Mouse (Mus musculus) CH12.LX (cell line): ENCODE data around the gene Med20. TPM values are rescaled to one million over a fixed set of nuclear protein-coding genes. Genes with fewer than 3 reads are reported as not detected.

Experiments
- DNase-seq: peaks from one replicate; pipeline ENCODE4 v3.0.0-alpha.2; 2013; ENCODE audit errors: extremely low read depth
- H3K27ac ChIP-seq: 2 replicates; pipeline ENCODE4 v1.5.1; 2012; ENCODE audit warnings: low read depth, mild to moderate bottlenecking, control low read depth, moderate library complexity; ENCODE audit not compliant: insufficient read depth
- H3K27me3 ChIP-seq: replicated peaks from 2 replicates; pipeline ENCODE3; 2012; ENCODE audit warnings: inconsistent platforms
- H3K36me3 ChIP-seq, 2 experiments: replicated peaks in 1 of 2; 2 replicates each; pipeline versions ENCODE3 to v1.6.1; 2012; ENCODE audit warnings: inconsistent platforms in 1 of 2, low read length in 1 of 2, mild to moderate bottlenecking in 1 of 2, mixed read lengths in 1 of 2, moderate library complexity in 1 of 2; ENCODE audit not compliant: control insufficient read depth in 1 of 2, insufficient read depth in 1 of 2
- H3K4me1 ChIP-seq, 2 experiments: 2 replicates each; pipeline ENCODE4 v1.6.1; 2012; ENCODE audit warnings: inconsistent platforms in 1 of 2, moderate library complexity in 1 of 2; ENCODE audit not compliant: insufficient read depth in 2 of 2, control insufficient read depth in 1 of 2
- H3K4me2 ChIP-seq: 2 replicates; pipeline ENCODE4 v1.6.1; 2012; ENCODE audit warnings: low read depth, mild to moderate bottlenecking, control low read depth; ENCODE audit not compliant: poor library complexity, insufficient read depth, severe bottlenecking
- H3K4me3 ChIP-seq, 3 experiments: fragments of 150-350 bp in 1 of 3; sonication (generic) in 1 of 3; replicated peaks in 1 of 3; 2 replicates each; pipeline versions ENCODE3 to v1.5.1; 2011 to 2012; ENCODE audit warnings: low read depth in 2 of 3, low read length in 2 of 3, mild to moderate bottlenecking in 2 of 3, moderate library complexity in 2 of 3, control low read depth in 1 of 3, improper control_type of control experiment in 1 of 3, inconsistent platforms in 1 of 3, mixed read lengths in 1 of 3; ENCODE audit not compliant: poor library complexity in 1 of 3
- H3K79me2 ChIP-seq: replicated peaks from 2 replicates; pipeline ENCODE4 v1.6.1; 2012; ENCODE audit warnings: mild to moderate bottlenecking, moderate library complexity; ENCODE audit not compliant: control insufficient read depth, poor library complexity, insufficient read depth, severe bottlenecking; ENCODE audit errors: extremely low read depth
- H3K9ac ChIP-seq: 2 replicates; pipeline ENCODE4 v1.6.1; 2012; ENCODE audit warnings: low read depth, mild to moderate bottlenecking, control low read depth, moderate library complexity; ENCODE audit not compliant: insufficient read depth
- H3K9me3 ChIP-seq: replicated peaks from 2 replicates; pipeline ENCODE3; 2012; ENCODE audit warnings: low read length, inconsistent platforms, mixed read lengths
- BHLHE40 ChIP-seq: IDR thresholded peaks from 2 replicates; pipeline ENCODE4 v1.6.1; 2011; ENCODE audit warnings: mild to moderate bottlenecking, low read depth, low read length, improper control_type of control experiment
- CHD1 ChIP-seq: IDR thresholded peaks from 2 replicates; pipeline ENCODE4 v1.6.1; 2012; ENCODE audit warnings: low read depth, low read length, improper control_type of control experiment, inconsistent platforms
- CHD2 ChIP-seq: IDR thresholded peaks from 2 replicates; pipeline ENCODE4 v1.6.1; 2011; ENCODE audit warnings: low read length, improper control_type of control experiment
- CTCF ChIP-seq, 2 experiments: IDR thresholded peaks in 1 of 2; conservative IDR thresholded peaks in 1 of 2; 2 replicates each; pipeline ENCODE4 v1.5.1; 2011 to 2012; ENCODE audit warnings: low read depth in 2 of 2, low read length in 2 of 2, improper control_type of control experiment in 1 of 2, inconsistent platforms in 1 of 2, mild to moderate bottlenecking in 1 of 2, moderate library complexity in 1 of 2
- E2F4 ChIP-seq: IDR thresholded peaks from 2 replicates; pipeline ENCODE4 v1.6.1; 2011; ENCODE audit warnings: low read depth, low read length, improper control_type of control experiment; ENCODE audit not compliant: insufficient replicate concordance
- ELF1 ChIP-seq: IDR thresholded peaks from 2 replicates; pipeline ENCODE4 v1.6.1; 2014; ENCODE audit warnings: low read depth, mild to moderate bottlenecking, inconsistent platforms, low read length, improper control_type of control experiment
- EP300 ChIP-seq: IDR thresholded peaks from 2 replicates; pipeline ENCODE4 v1.6.1; 2011; ENCODE audit warnings: low read length, improper control_type of control experiment
- ETS1 ChIP-seq: conservative IDR thresholded peaks from 2 replicates; pipeline ENCODE4 v1.6.1; 2012; ENCODE audit warnings: low read depth, mild to moderate bottlenecking, inconsistent platforms, low read length, improper control_type of control experiment, moderate library complexity
- GABPA ChIP-seq: IDR thresholded peaks from 2 replicates; pipeline ENCODE4 v1.6.1; 2012; ENCODE audit warnings: low read depth, low read length, improper control_type of control experiment, inconsistent platforms; ENCODE audit not compliant: insufficient replicate concordance
- HCFC1 ChIP-seq: IDR thresholded peaks from 2 replicates; pipeline ENCODE4 v1.6.1; 2012; ENCODE audit warnings: low read depth, mild to moderate bottlenecking, inconsistent platforms, low read length, improper control_type of control experiment
- IRF4 ChIP-seq: IDR thresholded peaks from 2 replicates; pipeline ENCODE4 v1.6.1; 2014; ENCODE audit warnings: low read depth, mild to moderate bottlenecking, inconsistent platforms, low read length, improper control_type of control experiment
- JUN ChIP-seq: IDR thresholded peaks from 2 replicates; pipeline ENCODE4 v1.6.1; 2011; ENCODE audit warnings: low read depth, mild to moderate bottlenecking, low read length, improper control_type of control experiment, moderate library complexity; ENCODE audit not compliant: insufficient read depth
- JUND ChIP-seq: conservative IDR thresholded peaks from 2 replicates; pipeline ENCODE4 v1.6.1; 2011; ENCODE audit warnings: low read depth, low read length, improper control_type of control experiment
- KAT2A ChIP-seq: IDR thresholded peaks from 2 replicates; pipeline ENCODE4 v1.6.1; 2012; ENCODE audit warnings: low read length, improper control_type of control experiment, inconsistent platforms; ENCODE audit not compliant: insufficient replicate concordance
- MAFK ChIP-seq: IDR thresholded peaks from 2 replicates; pipeline ENCODE4 v1.6.1; 2011; ENCODE audit warnings: low read length, improper control_type of control experiment; ENCODE audit not compliant: insufficient replicate concordance
- MAX ChIP-seq: IDR thresholded peaks from 2 replicates; pipeline ENCODE4 v1.6.1; 2011; ENCODE audit warnings: low read length, improper control_type of control experiment
- MAZ ChIP-seq: IDR thresholded peaks from 2 replicates; pipeline ENCODE4 v1.6.1; 2012; ENCODE audit warnings: low read depth, mild to moderate bottlenecking, inconsistent platforms, low read length, improper control_type of control experiment, moderate library complexity
- MEF2A ChIP-seq: IDR thresholded peaks from 2 replicates; pipeline ENCODE4 v1.6.1; 2014; ENCODE audit warnings: low read depth, mild to moderate bottlenecking, inconsistent platforms, low read length, improper control_type of control experiment, borderline replicate concordance
- MXI1 ChIP-seq: IDR thresholded peaks from 2 replicates; pipeline ENCODE4 v1.6.1; 2011; ENCODE audit warnings: mild to moderate bottlenecking, low read depth, low read length, improper control_type of control experiment
- MYC ChIP-seq: IDR thresholded peaks from 2 replicates; pipeline ENCODE4 v1.6.1; 2011; ENCODE audit warnings: low read depth, mild to moderate bottlenecking, improper control_type of control experiment, low read length
- NELFE ChIP-seq: IDR thresholded peaks from 2 replicates; pipeline ENCODE4 v1.6.1; 2011; ENCODE audit warnings: low read depth, low read length, improper control_type of control experiment
- NRF1 ChIP-seq: IDR thresholded peaks from 2 replicates; pipeline ENCODE4 v1.6.1; 2014; ENCODE audit warnings: low read depth, mild to moderate bottlenecking, inconsistent platforms, low read length, improper control_type of control experiment, moderate library complexity
- PAX5 ChIP-seq: IDR thresholded peaks from 2 replicates; pipeline ENCODE4 v1.6.1; 2012; ENCODE audit warnings: low read length, inconsistent platforms, mixed read lengths
- POLR2A ChIP-seq: IDR thresholded peaks from 2 replicates; pipeline ENCODE4 v1.6.1; 2011; ENCODE audit warnings: low read depth, mild to moderate bottlenecking, improper control_type of control experiment, low read length
- POLR2AphosphoS2 ChIP-seq: IDR thresholded peaks from 2 replicates; pipeline ENCODE4 v1.6.1; 2011; ENCODE audit warnings: low read depth, low read length, improper control_type of control experiment
- RAD21 ChIP-seq: IDR thresholded peaks from 2 replicates; pipeline ENCODE4 v1.6.1; 2011; ENCODE audit warnings: low read depth, mild to moderate bottlenecking, low read length, improper control_type of control experiment, moderate library complexity
- RCOR1 ChIP-seq: conservative IDR thresholded peaks from 2 replicates; pipeline ENCODE4 v1.6.1; 2012; ENCODE audit warnings: low read depth, mild to moderate bottlenecking, inconsistent platforms, low read length, improper control_type of control experiment
- SIN3A ChIP-seq: IDR thresholded peaks from 2 replicates; pipeline ENCODE4 v1.6.1; 2012; ENCODE audit warnings: low read length, improper control_type of control experiment, inconsistent platforms
- SMC3 ChIP-seq: IDR thresholded peaks from 2 replicates; pipeline ENCODE4 v1.6.1; 2011; ENCODE audit warnings: low read depth, low read length, improper control_type of control experiment
- TBP ChIP-seq: conservative IDR thresholded peaks from 2 replicates; pipeline ENCODE4 v1.6.1; 2011; ENCODE audit warnings: low read depth, low read length, improper control_type of control experiment
- TCF12 ChIP-seq: IDR thresholded peaks from 2 replicates; pipeline ENCODE4 v1.6.1; 2014; ENCODE audit warnings: low read depth, mild to moderate bottlenecking, inconsistent platforms, low read length, improper control_type of control experiment
- UBTF ChIP-seq: IDR thresholded peaks from 2 replicates; pipeline ENCODE4 v1.6.1; 2012; ENCODE audit warnings: low read depth, mild to moderate bottlenecking, inconsistent platforms, low read length, improper control_type of control experiment, moderate library complexity
- USF1 ChIP-seq: IDR thresholded peaks from 2 replicates; pipeline ENCODE4 v1.6.1; 2014; ENCODE audit warnings: low read depth, mild to moderate bottlenecking, inconsistent platforms, low read length, improper control_type of control experiment
- USF2 ChIP-seq: conservative IDR thresholded peaks from 2 replicates; pipeline ENCODE4 v1.6.1; 2011; ENCODE audit warnings: low read depth, low read length, improper control_type of control experiment
- ZC3H11A ChIP-seq: IDR thresholded peaks from 2 replicates; pipeline ENCODE4 v1.6.1; 2012; ENCODE audit warnings: low read depth, mild to moderate bottlenecking, inconsistent platforms, low read length, improper control_type of control experiment
- ZKSCAN1 ChIP-seq: IDR thresholded peaks from 2 replicates; pipeline ENCODE4 v1.6.1; 2012; ENCODE audit warnings: low read depth, inconsistent platforms, low read length, improper control_type of control experiment, borderline replicate concordance
- ZMIZ1 ChIP-seq: IDR thresholded peaks from 2 replicates; pipeline ENCODE4 v1.6.1; 2012; ENCODE audit warnings: low read depth, mild to moderate bottlenecking, inconsistent platforms, low read length, improper control_type of control experiment
- ZNF384 ChIP-seq: IDR thresholded peaks from 2 replicates; pipeline ENCODE4 v1.6.1; 2012; ENCODE audit warnings: low read depth, low read length, improper control_type of control experiment, inconsistent platforms
- dilution Hi-C: fragments of 300-500 bp; cut with MboI; formaldehyde crosslinking; loops from 2 replicates; pipeline ENCODE4 v1.14.3; 2020; ENCODE audit warnings: low sequenced_read_pairs; ENCODE audit not compliant: extremely low pct_unique_long_range_greater_than_20kb, extremely low pct_ligation_motif_present
- in situ Hi-C: fragments of 300-500 bp; cut with MboI; formaldehyde crosslinking; loops from 3 replicates; pipeline ENCODE4 v1.14.3; 2019; ENCODE audit warnings: low sequenced_read_pairs, low pct_ligation_motif_present, low pct_unique_long_range_greater_than_20kb, mixed read lengths
- polyA plus RNA-seq: library from polyadenylated mRNA; unstranded; fragments of >175 nt; gene quantifications from 2 replicates; pipeline ENCODE4 v1.2.1, GENCODE M21; 2012; ENCODE audit warnings: low read depth; ENCODE audit not compliant: insufficient read length
- total RNA-seq, 2 experiments: library from RNA; depleted of rRNA; stranded (reverse); fragments of 300-350 nt in 1 of 2; fragments of >200 nt in 1 of 2; gene quantifications; 2 replicates each; pipeline ENCODE4 v1.2.3; 2012 to 2014

Med20 gene
- total and polyA plus RNA-seq, 3 experiments, result 31.0 to 42.5 (median 31.1) TPM

DNA sequence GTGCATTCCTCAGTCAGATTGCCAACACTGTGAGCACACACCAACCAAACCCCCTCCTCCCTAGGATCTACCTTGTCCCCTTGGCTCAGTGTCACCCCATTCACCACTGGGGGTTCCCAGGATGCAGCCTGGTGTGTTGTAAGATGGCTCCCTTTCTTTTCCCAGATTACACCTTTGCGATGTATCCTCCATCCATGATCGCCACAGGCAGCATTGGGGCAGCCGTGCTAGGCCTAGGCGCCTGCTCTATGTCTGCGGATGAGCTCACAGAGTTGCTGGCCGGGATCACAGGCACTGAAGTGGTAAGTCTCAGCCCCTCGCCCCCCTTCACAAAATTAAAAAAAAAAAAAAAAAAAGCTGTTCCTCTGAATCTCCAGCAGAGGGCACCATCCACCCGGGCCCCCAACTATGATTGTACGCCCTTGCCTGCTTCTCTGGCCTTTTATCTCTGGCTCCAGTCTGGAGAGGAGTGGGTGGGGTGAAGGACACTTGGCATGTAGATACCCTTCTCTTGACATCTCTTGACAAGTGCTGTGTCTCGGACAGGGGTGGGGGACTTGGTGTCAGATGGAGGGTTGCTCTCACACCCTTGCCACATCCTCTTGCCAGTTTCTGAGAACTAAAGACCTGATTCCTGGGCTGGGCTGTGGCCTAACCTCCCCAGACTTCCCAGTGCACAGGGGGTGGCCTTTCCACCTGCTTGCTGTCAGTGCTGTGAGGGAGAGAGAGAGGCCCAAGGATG, 13.4 kb upstream of the Med20 start:
- H3K79me2 ChIP-seq, result peaks cover 10% of the 10 kb centered on the region; the same call in 1 of the 2 replicates
- dilution Hi-C loops (no loop called here), in situ Hi-C loops (no loop called here)
- no peak overlapping the region for H3K4me2 ChIP-seq
- H3K9me3 ChIP-seq, result no peaks in the 10 kb centered on the region
- no peak overlapping the region for H3K27ac ChIP-seq
- no peaks in the 10 kb centered on the region for H3K27me3 ChIP-seq
- H3K4me3 ChIP-seq, result no peak overlapping the region
- peak; percentile 42 for DNase-seq
- H3K4me1 ChIP-seq, result peaks cover 11 to 47% of the 10 kb centered on the region in 2 experiments; a peak in 3 of 4 replicates
- no peak for TF ChIP-seq MAZ
- TF ChIP-seq RAD21, result peak; percentile 39
- TF ChIP-seq USF2, result no peak
- peak; percentile 27 to 73; a peak in 3 of 4 replicates for TF ChIP-seq CTCF (conservative IDR thresholded peaks at IDR 0.05 in 1 of 2, IDR thresholded peaks at IDR 0.05 in 1 of 2; ENCODE audit: low read depth in 2 of 2, low read length in 2 of 2)
- TF ChIP-seq MXI1, result no peak
- no peak for TF ChIP-seq MAX
- TF ChIP-seq RCOR1, result no peak
- TF ChIP-seq E2F4, result no peak
- no peak for TF ChIP-seq NRF1
- no peak for TF ChIP-seq EP300
- no peak for TF ChIP-seq JUN
- TF ChIP-seq UBTF, result no peak
- TF ChIP-seq JUND, result no peak
- TF ChIP-seq ETS1, result no peak
- TF ChIP-seq HCFC1, result no peak
- no peak for TF ChIP-seq ZC3H11A
- no peak for TF ChIP-seq CHD1
- TF ChIP-seq TBP, result no peak
- 0 out of 2 replicates have a peak, but pooled peaks have one; percentile 28 for TF ChIP-seq CHD2
- peak; percentile 52 for TF ChIP-seq SMC3
- TF ChIP-seq ZKSCAN1, result no peak
- no peak for TF ChIP-seq NELFE
- TF ChIP-seq USF1, result no peak
- TF ChIP-seq MYC, result no peak
- no peak for TF ChIP-seq IRF4
- no peak for TF ChIP-seq BHLHE40
- TF ChIP-seq TCF12, result no peak
- TF ChIP-seq SIN3A, result no peak
- TF ChIP-seq MEF2A, result no peak
- no peak; the same call in 1 of the 2 replicates for TF ChIP-seq POLR2A
- TF ChIP-seq MAFK, result no peak
- no peak for TF ChIP-seq GABPA
- TF ChIP-seq POLR2AphosphoS2, result peak; percentile 40; the same call in 1 of the 2 replicates
- no peak for TF ChIP-seq ELF1
- no peak for TF ChIP-seq KAT2A
- no peak for TF ChIP-seq ZMIZ1
- TF ChIP-seq ZNF384, result peak; percentile 98
- TF ChIP-seq PAX5, result no peak
- no peak overlapping the region for H3K9ac ChIP-seq
- H3K36me3 ChIP-seq, result peaks cover 47 to 72% of the 10 kb centered on the region in 2 experiments
